Mouse (Mus musculus): ENCODE results near the gene Dync1h1.
A peak's percentile ranks its signal among the peaks of the same experiment; 100 is the strongest.
"Not testable (repeated sequence)": the region's sequence is repeated elsewhere in the genome, so short reads cannot be mapped to it uniquely, and the experiment has no call there.

The Dync1h1 gene

GRCm38 (mm10) chr12:110696173-110696974, 95.1 kb downstream of the Dync1h1 start:
- peak; percentile 93 for DNase-seq (ENCODE audit: low spot score)

DNA sequence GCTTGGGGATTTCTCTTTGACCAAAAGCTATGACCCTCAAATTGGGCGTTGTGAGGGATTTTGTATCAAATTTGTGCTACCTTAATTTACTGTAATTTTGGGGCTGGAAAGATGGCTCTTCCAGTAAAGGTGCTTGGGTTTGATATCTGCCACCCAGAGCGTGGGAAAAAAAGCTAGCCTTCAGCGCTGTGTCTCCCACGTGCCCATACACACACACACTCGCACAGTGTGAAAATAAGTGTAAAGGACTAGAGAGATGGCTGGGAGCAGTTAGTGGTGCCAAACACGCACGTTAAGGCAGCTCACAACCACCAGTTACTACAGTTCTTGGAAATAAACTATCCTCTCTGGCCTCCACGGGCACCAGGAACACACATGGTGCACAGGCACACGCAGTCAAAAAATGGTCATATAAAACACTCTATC, 95.7 kb downstream of the Dync1h1 start:
- no peak for DNase-seq (ENCODE audit: low spot score)

DNA sequence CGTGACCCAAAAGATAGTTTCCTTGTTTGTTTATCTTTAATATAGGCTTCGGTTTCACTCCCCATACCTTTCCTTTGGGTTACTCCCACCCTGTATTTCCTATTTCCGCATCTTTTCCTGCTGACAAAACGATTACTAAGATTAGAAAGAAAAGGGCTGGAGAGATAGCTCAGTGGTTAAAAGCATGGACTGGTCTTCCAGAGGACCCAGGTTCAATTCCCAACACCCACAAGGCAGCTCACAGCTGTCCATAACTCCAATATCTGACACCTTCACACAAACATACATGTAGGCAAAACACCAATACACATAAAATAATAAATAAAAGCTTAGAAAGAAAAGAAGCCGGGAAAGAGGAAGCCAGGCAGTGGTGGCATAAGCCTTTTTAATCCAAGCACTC, 96.2 kb downstream of the Dync1h1 start:
- no peak for DNase-seq (ENCODE audit: low spot score)

GRCm38 (mm10) chr12:110698080-110698479, 96.8 kb downstream of the Dync1h1 start:
- DNase-seq (ENCODE audit: low spot score), result no peak

DNA sequence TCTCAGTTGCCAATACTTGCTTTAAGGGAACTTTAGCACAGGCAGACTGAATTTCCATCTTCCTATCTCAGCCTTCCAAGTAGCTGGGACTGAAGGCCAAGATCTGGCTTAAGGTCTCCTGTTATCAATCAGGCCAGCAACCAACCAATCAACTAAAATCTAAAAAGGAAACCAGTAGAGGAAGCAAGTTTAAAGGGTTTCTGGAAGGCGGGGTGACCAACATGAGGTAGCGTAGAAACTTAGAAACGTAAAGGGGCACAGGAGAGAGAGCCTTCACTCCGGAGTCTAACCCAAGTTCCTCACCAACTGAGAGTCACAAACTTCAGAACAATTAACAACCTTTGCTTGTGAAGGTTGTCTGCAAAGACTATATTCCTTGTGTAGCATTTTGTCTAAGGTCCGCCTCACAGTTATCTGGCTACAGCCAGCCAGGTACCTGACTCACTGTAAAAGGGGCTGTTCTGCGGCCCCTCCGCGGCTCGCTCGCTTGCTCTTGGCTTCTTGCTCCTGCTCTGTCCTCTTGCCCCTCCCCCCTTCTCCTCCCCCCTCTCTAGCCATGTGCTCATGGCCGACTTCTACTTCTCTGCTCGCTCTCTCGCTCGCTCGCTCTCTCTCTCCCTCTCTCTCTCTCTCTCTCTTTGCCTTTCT, 97.4 kb downstream of the Dync1h1 start:
- DNase-seq (ENCODE audit: low spot score), result peak; percentile 65

- no peak for DNase-seq (ENCODE audit: low spot score)
Measured at GRCm38 (mm10) chr12:110699171-110699547, 97.9 kb downstream of the Dync1h1 start.

GRCm38 (mm10) chr12:110700730-110701129, 99.5 kb downstream of the Dync1h1 start:
- no peak for DNase-seq (ENCODE audit: low spot score)

DNA sequence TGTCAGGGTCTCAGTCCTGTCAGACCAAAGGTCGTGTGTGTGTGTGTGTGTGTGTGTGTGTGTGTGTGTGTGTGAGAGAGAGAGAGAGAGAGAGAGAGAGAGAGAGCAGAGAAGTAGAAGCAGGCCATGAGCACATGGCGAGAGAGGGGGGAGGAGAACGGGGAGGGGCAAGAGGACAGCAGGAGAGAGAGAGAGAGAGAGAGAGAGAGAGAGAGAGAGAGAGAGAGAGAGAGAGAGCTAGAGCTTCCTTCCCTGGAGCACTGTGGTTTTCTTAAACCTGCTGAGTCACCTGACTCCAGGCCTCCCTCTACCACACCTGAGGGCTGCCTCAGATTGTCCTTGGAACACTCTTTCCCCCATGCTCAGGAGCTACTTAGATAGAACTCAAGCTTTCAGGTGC, 100.1 kb downstream of the Dync1h1 start:
- not testable (repeated sequence) for DNase-seq (ENCODE audit: low spot score)

- no peak for DNase-seq (ENCODE audit: low spot score)
Measured at GRCm38 (mm10) chr12:110702556-110702955, 101.3 kb downstream of the Dync1h1 start, which contains the start of gene Hsp90aa1. Hsp90aa1 (minus strand) TSS chr12:110702728.

- DNase-seq (ENCODE audit: low spot score), result peak; percentile 83
Measured at GRCm38 (mm10) chr12:110703008-110703471, 101.8 kb downstream of the Dync1h1 start.

- no peak for DNase-seq (ENCODE audit: low spot score)
Measured at GRCm38 (mm10) chr12:110703682-110704081, 102.4 kb downstream of the Dync1h1 start.

GRCm38 (mm10) chr12:110705419-110705818, 104.2 kb downstream of the Dync1h1 start:
- not testable (repeated sequence) for DNase-seq (ENCODE audit: low spot score)

DNA sequence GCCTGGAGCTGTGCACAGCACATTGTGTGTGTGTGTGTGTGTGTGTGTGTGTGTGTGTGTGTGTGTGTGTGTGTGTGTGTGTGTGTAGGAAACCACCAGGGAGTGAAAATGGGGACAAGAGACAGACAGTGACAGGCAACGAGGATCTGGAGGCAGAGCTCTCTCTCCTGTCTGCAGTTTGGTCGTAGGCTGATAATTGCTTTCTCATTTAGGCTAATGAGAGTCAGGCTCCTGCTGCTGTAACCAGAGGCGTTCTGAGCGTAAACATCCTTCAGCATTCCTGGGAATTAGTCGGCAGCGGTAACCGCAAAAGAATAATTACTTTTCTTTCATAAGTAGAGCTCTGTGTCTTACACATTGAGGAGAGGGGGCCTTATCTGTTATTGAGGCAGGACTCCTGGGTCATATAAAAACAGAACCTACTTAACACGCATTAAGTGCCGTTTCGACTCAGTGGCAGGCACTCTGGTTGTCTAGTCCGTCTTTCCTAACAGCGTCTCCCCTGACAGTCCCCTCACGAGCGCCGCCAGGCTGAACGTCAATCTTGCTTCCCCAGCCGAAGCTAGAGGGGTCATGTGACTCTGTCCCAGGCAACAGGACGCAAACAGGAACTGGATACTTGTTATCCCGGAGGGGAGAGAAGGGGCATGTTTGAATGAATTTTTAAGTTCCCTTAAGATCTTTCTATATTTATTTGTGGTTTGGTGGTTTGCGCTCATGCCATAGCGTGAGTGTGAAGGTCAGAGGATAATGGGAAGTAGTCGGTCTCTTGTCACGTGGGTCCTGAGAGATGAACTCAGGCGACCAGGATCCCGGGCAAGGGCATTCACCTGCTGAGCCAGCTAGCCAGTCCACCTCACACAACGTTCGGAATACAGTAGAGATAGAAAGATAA, 105.3 kb downstream of the Dync1h1 start:
- DNase-seq (ENCODE audit: low spot score), result peak; percentile 68

DNA sequence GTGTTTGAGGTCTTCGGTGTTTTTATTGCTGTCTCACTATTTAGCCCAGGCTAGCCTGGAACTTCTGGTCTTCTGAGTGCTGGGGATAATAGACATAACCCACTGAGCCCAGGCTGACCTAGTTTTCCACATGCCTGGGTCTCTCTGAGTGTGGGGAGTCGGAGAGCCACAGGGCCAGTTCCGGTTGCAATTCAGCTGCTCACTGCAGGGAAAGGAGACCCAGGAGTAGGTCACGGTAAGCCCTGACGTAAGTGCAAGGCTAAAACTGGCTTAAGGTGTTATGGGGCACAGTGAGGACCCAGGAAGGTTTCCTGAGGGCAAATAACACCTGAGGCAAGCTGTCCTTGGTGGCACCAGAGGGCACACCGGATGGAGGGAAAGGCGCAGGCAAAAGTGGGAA, 106.2 kb downstream of the Dync1h1 start:
- no peak for DNase-seq (ENCODE audit: low spot score)

DNA sequence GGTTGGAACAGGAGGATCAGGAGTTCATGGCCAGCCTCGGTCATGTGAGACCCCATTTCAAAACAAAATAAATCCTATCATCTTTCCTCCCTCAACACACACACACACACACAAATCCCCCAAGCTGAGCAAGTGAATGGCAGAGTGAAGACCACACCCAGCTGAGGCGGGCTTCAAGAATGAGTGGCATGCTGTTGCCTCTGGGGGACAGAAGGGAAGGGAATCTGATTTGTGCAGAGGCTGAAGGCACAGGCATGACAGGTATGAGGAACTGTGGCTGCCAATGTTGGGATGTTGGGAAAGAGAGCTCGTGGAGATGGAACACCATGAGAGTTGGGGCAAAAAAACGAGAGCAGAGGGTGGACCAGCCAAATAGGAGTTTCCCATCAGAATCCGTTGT, 110.0 kb downstream of the Dync1h1 start:
- no peak for DNase-seq (ENCODE audit: low spot score)

DNA sequence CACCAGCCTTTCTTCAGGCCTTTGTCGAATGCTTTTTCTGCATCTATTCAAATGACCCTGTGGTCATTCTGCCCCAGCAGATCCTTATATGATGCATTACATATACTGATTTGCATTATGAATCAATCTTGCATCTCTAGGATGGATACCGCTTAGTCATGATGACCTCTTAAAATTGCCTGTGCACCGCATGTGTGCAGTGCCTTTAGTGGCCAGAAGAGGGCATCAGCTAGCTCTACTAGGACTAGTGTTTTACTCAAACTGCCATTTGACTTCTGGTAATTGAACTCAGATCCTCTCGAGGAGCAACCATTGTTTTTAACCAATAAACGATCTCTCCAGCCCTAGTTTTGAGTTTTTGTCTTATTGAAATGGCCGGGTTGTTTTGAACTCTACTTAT, 112.5 kb downstream of the Dync1h1 start:
- no peak for DNase-seq (ENCODE audit: low spot score)

DNA sequence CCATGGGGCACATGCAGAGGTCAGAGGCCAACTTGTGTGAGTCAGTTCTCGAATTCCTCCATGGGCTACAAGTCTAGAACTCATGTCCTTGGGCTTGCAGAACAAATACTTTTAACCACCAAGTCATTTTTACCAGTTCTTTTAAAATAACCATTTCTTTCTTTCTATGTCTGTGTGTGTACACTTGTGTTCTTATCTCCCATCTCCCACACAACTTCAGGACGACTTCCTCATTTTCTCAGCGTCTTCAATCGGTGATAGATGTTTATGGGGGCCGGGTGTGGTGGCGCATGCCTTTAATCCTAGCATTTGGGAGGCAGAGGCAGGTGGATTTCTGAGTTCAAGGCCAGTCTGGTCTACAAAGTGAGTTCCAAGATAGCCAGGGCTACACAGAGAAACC, 113.0 kb downstream of the Dync1h1 start:
- DNase-seq (ENCODE audit: low spot score), result no peak

- DNase-seq (ENCODE audit: low spot score), result no peak
Measured at GRCm38 (mm10) chr12:110716004-110716403, 114.8 kb downstream of the Dync1h1 start.

Data from c-Kit-positive CD71-positive TER-119-positive erythroid progenitor cells, embryonic 14.5 days (primary cell).